Mouse (Mus musculus) lung, postnatal 0 days (tissue): ENCODE measurements at regions not wholly inside any gene's neighbourhood (a gene's known extent, or its start where the extent isn't known, plus 50 kb on each side); places are given as distances from the start of the nearest gene placed in this dataset.

Source experiments
- CTCF ChIP-seq: IDR thresholded peaks from 2 replicates; pipeline ENCODE4 v1.5.1; 2016; ENCODE audit warnings: antibody characterized with exemption, mild to moderate bottlenecking
- EP300 ChIP-seq: IDR thresholded peaks from 2 replicates; pipeline ENCODE4 v1.6.1; 2016; ENCODE audit warnings: antibody characterized with exemption, mild to moderate bottlenecking, control low read depth

DNA sequence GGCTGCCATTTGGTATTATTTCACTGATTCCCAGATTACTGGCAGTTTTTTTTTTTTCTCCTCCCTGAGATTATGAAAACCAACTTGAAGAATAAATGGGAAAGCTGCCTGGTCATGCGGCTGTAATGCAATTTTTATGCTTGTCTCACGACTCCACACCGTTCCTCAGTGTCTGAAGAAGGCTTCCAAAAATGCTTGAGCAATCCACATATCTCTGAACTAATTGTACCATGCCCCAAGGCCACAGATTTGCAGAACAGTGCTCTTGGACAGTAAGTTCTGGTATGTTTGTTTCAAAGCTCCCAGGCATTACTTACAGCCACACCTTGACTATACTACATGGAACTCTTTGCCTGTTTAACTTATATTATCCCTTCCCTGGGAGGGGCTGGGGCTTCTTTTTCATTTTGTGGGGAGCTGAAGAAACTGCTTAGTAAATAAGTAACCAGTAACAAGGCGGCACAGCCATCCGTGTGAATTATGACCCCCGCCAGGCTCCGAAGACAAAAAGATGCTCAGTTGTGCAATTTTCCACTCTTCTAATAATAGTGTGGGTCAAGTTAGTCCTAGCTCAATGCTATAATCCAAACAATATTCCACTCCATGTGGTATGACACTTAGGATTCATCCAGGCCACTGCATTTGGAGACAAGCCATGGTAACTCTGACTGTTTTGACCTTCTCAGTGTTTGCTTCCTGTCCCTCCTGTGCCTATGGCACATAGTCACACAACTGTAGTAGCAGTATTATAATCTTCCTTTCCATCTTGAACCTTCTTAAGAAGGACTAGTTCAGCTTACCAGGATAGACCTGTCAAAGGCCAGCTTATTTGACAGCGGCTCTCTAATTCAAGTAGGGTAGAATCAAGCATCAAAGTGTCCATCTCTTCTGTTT lies 305.1 kb downstream of the Pten start:
- no peak for TF ChIP-seq CTCF
- no peak; the same call in 1 of the 2 replicates for TF ChIP-seq EP300
